In the genomic region with DNA sequence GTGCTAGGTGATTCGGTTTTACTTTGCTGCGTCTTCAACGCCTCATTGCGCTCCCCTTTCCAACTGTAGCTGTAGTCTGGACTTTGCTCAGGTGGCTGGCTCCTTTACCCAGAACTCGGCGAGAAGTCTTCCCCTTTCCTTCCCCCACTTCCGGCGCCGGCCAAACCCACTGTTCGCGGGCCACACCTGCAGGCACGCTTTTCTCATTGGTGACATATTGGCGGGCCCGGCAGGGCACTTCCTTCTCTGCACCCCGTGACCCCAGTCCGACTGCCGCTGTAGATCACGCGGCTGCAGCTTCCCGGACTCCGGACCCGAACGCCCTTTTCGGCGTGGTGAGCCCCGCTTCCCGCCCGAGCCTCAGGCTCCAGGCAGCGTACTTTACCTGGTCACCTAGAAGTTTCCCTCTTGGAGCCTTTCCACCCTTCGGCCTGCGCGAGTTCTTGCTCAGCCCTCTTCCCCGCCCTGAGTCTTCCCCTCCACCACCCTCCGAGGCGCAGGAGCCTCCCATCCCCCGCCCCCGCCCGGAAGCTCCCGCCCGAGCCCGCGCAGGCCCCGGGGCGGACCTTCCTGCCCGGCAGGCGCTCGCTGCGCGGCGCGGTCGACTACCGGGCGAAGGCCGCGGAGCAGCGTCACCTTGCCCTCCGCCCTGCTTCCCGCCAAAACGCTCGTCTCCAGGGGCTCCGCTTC, we compare ENCODE assay signal across 8 mouse cellular contexts. TPM values are rescaled to one million over a fixed set of nuclear protein-coding genes. Genes with fewer than 3 reads are reported as not detected.
DNase-seq lines count a peak whose midpoint lies in the region; ATAC-seq lines count a peak whose summit lies in the region.

No protein-coding gene starts in this region.

- DNase-seq in MEL-GATA-1-ER (ENCODE audit: extremely low read depth, low read depth): peak; percentile 71
- DNase-seq in cerebellum, adult 11-12 months: peak; percentile 78
- DNase-seq in heart, postnatal 14 days: peak; percentile 83 to 86
- peak; percentile 84 to 91 for DNase-seq in kidney, postnatal 4 days
- DNase-seq in lung, postnatal 10 days: peak; percentile 85
- DNase-seq in ovary, postnatal 10 days (ENCODE audit: low spot score): peak; percentile 63
- DNase-seq in thymus, postnatal 0 days (ENCODE audit: low spot score): peak; percentile 90

- H3K9ac ChIP-seq in forebrain, embryonic 15.5 days (replicated peaks): peak overlapping the region; percentile 68

- no peaks in the 10 kb centered on the region for H3K9me3 ChIP-seq in forebrain, embryonic 15.5 days

- H3K27me3 ChIP-seq in forebrain, embryonic 15.5 days: no peaks in the 10 kb centered on the region

- ATAC-seq in forebrain, embryonic 15.5 days (replicated peaks): peak; percentile 91

- H3K4me2 ChIP-seq in forebrain, embryonic 15.5 days (replicated peaks): peak overlapping the region; percentile 92

- H3K4me1 ChIP-seq in forebrain, embryonic 15.5 days: peaks cover 36% of the 10 kb centered on the region

- WGBS in forebrain, embryonic 15.5 days: under 1% methylated on average over 60 of the region's 62 CpGs

- intact Hi-C loops in heart, postnatal 14 days (cut with DNase I): loop anchor here (2.0 to 5.0 kb wide), 2 partner anchors 38 to 75 kb away; partner anchors contain the start of gene Zfp637

- no peaks in the 10 kb centered on the region for H3K36me3 ChIP-seq in forebrain, embryonic 15.5 days

- H3K27ac ChIP-seq in forebrain, embryonic 15.5 days (replicated peaks): peak overlapping the region; percentile 79

- peak overlapping the region; percentile 74 for H3K4me3 ChIP-seq in forebrain, embryonic 15.5 days

RNA-seq across cellular contexts. Expression of gene Hnrnpf, which starts 16.8 kb away (rescaled TPM):
- 376 and 385 TPM in 2 replicates for polyA plus RNA-seq in forebrain, embryonic 15.5 days (2015; fragmentation: Nextera tagmentation; extraction: Ambion mirVana)
- 100 to 1,000 TPM; 228 to 255 TPM for total RNA-seq in heart, postnatal 14 days (2021)
- 1,040 and 1,096 TPM in 2 replicates for polyA plus RNA-seq in thymus, postnatal 0 days (2015; fragmentation: Nextera tagmentation; extraction: Ambion mirVana)

RNA-seq across cellular contexts. Expression of gene Fxyd4, which starts 20.6 kb away (rescaled TPM):
- 2.0 and 4.0 TPM in 2 replicates for polyA plus RNA-seq in forebrain, embryonic 15.5 days (2015; fragmentation: Nextera tagmentation; extraction: Ambion mirVana)
- total RNA-seq in heart, postnatal 14 days (2021): not detected
- polyA plus RNA-seq in thymus, postnatal 0 days (2015; fragmentation: Nextera tagmentation; extraction: Ambion mirVana): 2.3 TPM in 2 replicates

RNA-seq across cellular contexts. Expression of gene Zfp239, which starts 55.0 kb away (rescaled TPM):
- polyA plus RNA-seq in forebrain, embryonic 15.5 days (2015; fragmentation: Nextera tagmentation; extraction: Ambion mirVana): 14.3 and 16.2 TPM in 2 replicates
- 1 to 10 TPM in 1 of 2 experiments, under 1 TPM in 1; 0.22 to 1.1 TPM for total RNA-seq in heart, postnatal 14 days (2021)
- polyA plus RNA-seq in thymus, postnatal 0 days (2015; fragmentation: Nextera tagmentation; extraction: Ambion mirVana): 6.3 and 7.0 TPM in 2 replicates

Comparison
In these comparisons a context has a peak if more than half of its experiments do, and no peak if none do; other contexts are left out.
1. Peak in every context shown above with its lines: DNase-seq, ATAC-seq, H3K4me3 ChIP-seq and H3K27ac ChIP-seq.